Mouse (Mus musculus) intestine, embryonic 16.5 days (tissue): ENCODE results near the gene Trappc2. TPM values are rescaled to one million over a fixed set of nuclear protein-coding genes. Genes with fewer than 3 reads are reported as not detected.

Experiments
- ATAC-seq: fragments of 200-750 bp; cut with Nextera tagmentation; 2 replicates; pipeline ENCODE4 v1.8.0; 2017; ENCODE audit warnings: moderate TSS enrichment, moderate library complexity
- H3K27ac ChIP-seq: fragments of 300-500 bp; sonication (generic); 2 replicates; pipeline ENCODE4 v1.5.1; 2014; ENCODE audit warnings: mild to moderate bottlenecking, low read length
- H3K27me3 ChIP-seq: fragments of 300-500 bp; sonication (generic); replicated peaks from 2 replicates; pipeline ENCODE4 v1.6.1; 2014; ENCODE audit warnings: low read length, control low read depth, mixed read lengths; ENCODE audit not compliant: control insufficient read depth, insufficient read depth
- H3K36me3 ChIP-seq: fragments of 300-500 bp; sonication (generic); 2 replicates; pipeline ENCODE4 v1.6.1; 2014; ENCODE audit warnings: low read length, control low read depth; ENCODE audit not compliant: control insufficient read depth, insufficient read depth
- H3K4me1 ChIP-seq: fragments of 300-500 bp; sonication (generic); 2 replicates; pipeline ENCODE4 v1.6.1; 2014; ENCODE audit warnings: low read length, control low read depth, mixed read lengths; ENCODE audit not compliant: control insufficient read depth, insufficient read depth
- H3K4me2 ChIP-seq: fragments of 300-500 bp; sonication (generic); 2 replicates; pipeline ENCODE4 v1.6.1; 2014; ENCODE audit warnings: low read depth, low read length, control low read depth
- H3K4me3 ChIP-seq: fragments of 300-500 bp; sonication (generic); 2 replicates; pipeline ENCODE4 v1.5.1; 2014; ENCODE audit warnings: mild to moderate bottlenecking, low read length
- H3K9ac ChIP-seq: fragments of 300-500 bp; sonication (generic); 2 replicates; pipeline ENCODE4 v1.6.1; 2014; ENCODE audit warnings: low read depth, low read length
- H3K9me3 ChIP-seq: fragments of 300-500 bp; sonication (generic); 2 replicates; pipeline ENCODE4 v1.6.1; 2016; ENCODE audit warnings: low read length, control low read depth; ENCODE audit not compliant: control insufficient read depth
- WGBS: fragments of 180-500 bp; shearing (Covaris S2); extraction: QIAGEN DNeasy Blood & Tissue Kit; methylation state at CpG from one replicate; pipeline ENCODE4 v1.1.7; 2014; 5-methylcytosine and 5-hydroxymethylcytosine counted together
- polyA plus RNA-seq: library from polyadenylated mRNA; unstranded; fragments of >200 nt; fragmentation: Nextera tagmentation; extraction: Ambion mirVana; gene quantifications from 2 replicates; pipeline ENCODE4 v1.2.1, GENCODE M21; 2015

The Trappc2 gene
- polyA plus RNA-seq, 1 experiment from 2014 or later, result 21.2 TPM

- Histone ChIP-seq H3K4me1 (no peaks in the 10 kb centered on the region), H3K4me3 (no peak overlapping the region), H3K36me3 (no peaks in the 10 kb centered on the region), H3K4me2 (no peak overlapping the region), H3K9ac (no peak overlapping the region), H3K9me3 (no peaks in the 10 kb centered on the region), H3K27me3 (no peaks in the 10 kb centered on the region), H3K27ac (no peak overlapping the region)
- ATAC-seq, result no peak
- 95% methylated on average over 7 of the region's 7 CpGs for WGBS
These were observed 27.9 kb downstream of the Trappc2 start for GRCm38 (mm10) chrX:166468321-166468720.

GRCm38 (mm10) chrX:166472612-166473011 lies 32.2 kb downstream of the Trappc2 start:
- ATAC-seq, result peak; percentile 51; the same call in 1 of the 2 replicates
- Histone ChIP-seq H3K4me3 (no peak overlapping the region), H3K4me2 (no peak overlapping the region), H3K36me3 (no peaks in the 10 kb centered on the region), H3K4me1 (no peaks in the 10 kb centered on the region), H3K9ac (no peak overlapping the region), H3K27me3 (no peaks in the 10 kb centered on the region), H3K9me3 (no peaks in the 10 kb centered on the region), H3K27ac (no peak overlapping the region)
- WGBS, result 74% methylated on average over 6 of the region's 6 CpGs

- Histone ChIP-seq H3K4me1 (no peaks in the 10 kb centered on the region), H3K27me3 (no peaks in the 10 kb centered on the region), H3K27ac (no peak overlapping the region), H3K36me3 (no peaks in the 10 kb centered on the region), H3K4me3 (no peak overlapping the region), H3K4me2 (peak overlapping the region; percentile 44), H3K9me3 (no peaks in the 10 kb centered on the region), H3K9ac (no peak overlapping the region; the same call in 1 of the 2 replicates)
- ATAC-seq, result no peak
- 61% methylated on average over 6 of the region's 6 CpGs for WGBS
These were observed 37.0 kb downstream of the Trappc2 start for GRCm38 (mm10) chrX:166477393-166477792.

- no peaks in the 10 kb centered on the region for H3K27me3 ChIP-seq
- 21% methylated on average over 28 of the region's 28 CpGs for WGBS
- peak; percentile 65 for ATAC-seq
- H3K9me3 ChIP-seq, result no peaks in the 10 kb centered on the region
- no peaks in the 10 kb centered on the region for H3K4me1 ChIP-seq
- peak overlapping the region; percentile 62 for H3K4me3 ChIP-seq
- H3K4me2 ChIP-seq, result peak overlapping the region; percentile 44
- H3K36me3 ChIP-seq, result no peaks in the 10 kb centered on the region
- peak overlapping the region; percentile 86 for H3K27ac ChIP-seq
- H3K9ac ChIP-seq, result peak overlapping the region; percentile 81
These were observed 38.4 kb downstream of the Trappc2 start for GRCm38 (mm10) chrX:166478631-166479364.

GRCm38 (mm10) chrX:166479365-166479983 lies 39.1 kb downstream of the Trappc2 start, which contains the start of gene Rab9:
Gene Rab9 (minus strand): TSS chrX:166479867.
- Histone ChIP-seq H3K27me3 (no peaks in the 10 kb centered on the region), H3K4me3 (peak within 1 kb of the TSS; percentile 62), H3K9me3 (no peaks in the 10 kb centered on the region), H3K4me1 (no peaks in the 10 kb centered on the region), H3K4me2 (peak within 1 kb of the TSS; percentile 44), H3K36me3 (no peaks in the 10 kb centered on the region), H3K9ac (peak within 1 kb of the TSS; percentile 81), H3K27ac (peak within 1 kb of the TSS; percentile 86)
- WGBS, result 13% methylated on average over 40 of the region's 41 CpGs
- ATAC-seq, result peak; percentile 97

GRCm38 (mm10) chrX:166495052-166495451 lies 54.7 kb downstream of the Trappc2 start:
- H3K36me3 ChIP-seq, result no peaks in the 10 kb centered on the region
- H3K4me3 ChIP-seq, result no peak overlapping the region
- WGBS, result 83% methylated on average over 2 of the region's 2 CpGs
- H3K27me3 ChIP-seq, result no peaks in the 10 kb centered on the region
- H3K27ac ChIP-seq, result no peak overlapping the region
- H3K9ac ChIP-seq, result no peak overlapping the region
- H3K9me3 ChIP-seq, result no peaks in the 10 kb centered on the region
- H3K4me1 ChIP-seq, result no peaks in the 10 kb centered on the region
- ATAC-seq, result no peak
- H3K4me2 ChIP-seq, result no peak overlapping the region

- 69% methylated on average over 4 of the region's 4 CpGs for WGBS
- ATAC-seq, result no peak
These were observed 57.4 kb downstream of the Trappc2 start for GRCm38 (mm10) chrX:166497771-166498170.

GRCm38 (mm10) chrX:166499496-166500190 lies 59.3 kb downstream of the Trappc2 start:
- ATAC-seq, result no peak
- Histone ChIP-seq H3K27me3 (no peaks in the 10 kb centered on the region), H3K4me3 (no peak overlapping the region), H3K27ac (no peak overlapping the region), H3K4me2 (no peak overlapping the region), H3K4me1 (no peaks in the 10 kb centered on the region), H3K9me3 (no peaks in the 10 kb centered on the region), H3K36me3 (no peaks in the 10 kb centered on the region), H3K9ac (no peak overlapping the region)
- 78% methylated on average over 1 of the region's 1 CpGs for WGBS

More at GRCm38 (mm10) chrX:166497771-166498170, 57.4 kb downstream of the Trappc2 start:
- Histone ChIP-seq H3K9me3 (no peaks in the 10 kb centered on the region), H3K27ac (no peak overlapping the region), H3K4me3 (no peak overlapping the region), H3K36me3 (no peaks in the 10 kb centered on the region), H3K4me1 (no peaks in the 10 kb centered on the region), H3K9ac (no peak overlapping the region), H3K27me3 (no peaks in the 10 kb centered on the region), H3K4me2 (no peak overlapping the region)
